8 mouse cellular contexts compared by ENCODE assay signal in genomic region chr9:57643856-57644180, GRCm38 (mm10). TPM values are rescaled to one million over a fixed set of nuclear protein-coding genes. Genes with fewer than 3 reads are reported as not detected.
DNase-seq lines count a peak whose midpoint lies in the region; ATAC-seq and TF ChIP-seq lines count a peak whose summit lies in the region.

No protein-coding gene starts in this region.

- H3K4me1 ChIP-seq in ES-E14 (ENCODE audit: control insufficient read depth in 2 of 2, insufficient read depth in 2 of 2, low read length in 2 of 2, poor library complexity in 1 of 2), result peaks cover 2 to 28% of the 10 kb centered on the region in 2 experiments; a peak in 2 of 4 replicates
- peaks cover 63% of the 10 kb centered on the region for H3K4me1 ChIP-seq in hindbrain, embryonic 13.5 days (replicated peaks)

- H3K36me3 ChIP-seq in ES-E14 (ENCODE audit: control insufficient read depth, insufficient read depth, low read length, poor library complexity, severe bottlenecking), result peaks cover 5% of the 10 kb centered on the region; the same call in 1 of the 2 replicates
- peaks cover 11% of the 10 kb centered on the region for H3K36me3 ChIP-seq in hindbrain, embryonic 13.5 days
- peaks cover 3% of the 10 kb centered on the region; the same call in 1 of the 2 replicates for H3K36me3 ChIP-seq in splenic B cell, adult 2 months (ENCODE audit: control insufficient read depth, insufficient read depth, low read length, poor library complexity, severe bottlenecking)

- H3K4me2 ChIP-seq in hindbrain, embryonic 13.5 days, result peak overlapping the region; percentile 98

- H3K27ac ChIP-seq in ES-E14 (ENCODE audit: insufficient read depth, low read depth, low read length, poor library complexity, severe bottlenecking), result no peak overlapping the region
- H3K27ac ChIP-seq in hindbrain, embryonic 13.5 days, result 0 out of 2 replicates have a peak overlapping the region, but pooled peaks have one; percentile 30

- no peaks in the 10 kb centered on the region for H3K27me3 ChIP-seq in hindbrain, embryonic 13.5 days
- no peaks in the 10 kb centered on the region for H3K27me3 ChIP-seq in splenic B cell, adult 2 months (ENCODE audit: control insufficient read depth, insufficient read depth, low read length, poor library complexity, severe bottlenecking)

- in situ Hi-C loops in ES-E14 (cut with MboI; ENCODE audit: low sequenced_read_pairs in 2 of 2, unreplicated experiment in 2 of 2), result no loop called here

- ATAC-seq in common myeloid progenitor, adult 5-6 weeks (replicated peaks; ENCODE audit: low read depth, poor library complexity, severe bottlenecking), result peak; percentile 38
- ATAC-seq in hindbrain, embryonic 13.5 days (ENCODE audit: low FRiP score), result no peak

- peak overlapping the region; percentile 22; the same call in 1 of the 2 replicates for H3K9ac ChIP-seq in ES-E14 (ENCODE audit: insufficient read depth, low read depth, low read length, poor library complexity, severe bottlenecking)
- H3K9ac ChIP-seq in hindbrain, embryonic 13.5 days, result peak overlapping the region; percentile 99

- no peaks in the 10 kb centered on the region for H3K9me3 ChIP-seq in ES-E14 (ENCODE audit: control insufficient read depth, insufficient read depth, low read depth, low read length)
- no peaks in the 10 kb centered on the region for H3K9me3 ChIP-seq in hindbrain, embryonic 13.5 days

- H3K4me3 ChIP-seq in ES-E14 (ENCODE audit: insufficient read depth in 1 of 2, low read depth in 1 of 2, low read length in 2 of 2, poor library complexity in 1 of 2, severe bottlenecking in 1 of 2), result no peak overlapping the region
- H3K4me3 ChIP-seq in hindbrain, embryonic 13.5 days, result peak overlapping the region; percentile 96

- no peak for DNase-seq in ES-E14 (ENCODE audit: low read depth, low spot score)
- peak; percentile 18 for DNase-seq in lung, postnatal 14 days
- DNase-seq in splenic B cell, adult 2 months (ENCODE audit: low read depth, low spot score), result peak; percentile 42
- no peak for DNase-seq in right cerebral cortex, postnatal 10 days (ENCODE audit: low spot score in 2 of 2)
- DNase-seq in layer of hippocampus, adult 18-20 months (ENCODE audit: low spot score in 2 of 2), result no peak
- no peak for DNase-seq in cerebellum, postnatal 4 days (ENCODE audit: low spot score in 2 of 2)

- 63% methylated on average over 7 of the region's 7 CpGs for WGBS in hindbrain, embryonic 13.5 days

TF ChIP-seq in ES-E14, 5 proteins besides CTCF, POLR2A, EP300 and RAD21:
- TF ChIP-seq MAFK (IDR thresholded peaks at IDR 0.05; ENCODE audit: insufficient read depth, low read depth, low read length) (no peak), ZNF384 (IDR thresholded peaks at IDR 0.05; ENCODE audit: low read depth, low read length) (no peak), HCFC1 (IDR thresholded peaks at IDR 0.05; ENCODE audit: borderline replicate concordance, insufficient read depth, low read length) (no peak), ZC3H11A (IDR thresholded peaks at IDR 0.05; ENCODE audit: borderline replicate concordance, low read depth, low read length) (no peak), CHD2 (IDR thresholded peaks at IDR 0.05; ENCODE audit: low read depth, low read length) (no peak)
TF ChIP-seq in ES-E14: peak in this region for 0.

RNA-seq across cellular contexts. Expression of gene Csk, which starts 9.6 kb away (rescaled TPM):
- 27.1 and 32.2 TPM in 2 replicates for total RNA-seq in ES-E14 (2012; rRNA removed)
- total RNA-seq in common myeloid progenitor, adult 5-6 weeks (2017), result 134 and 190 TPM in 2 replicates
- 43.6 and 45.0 TPM in 2 replicates for polyA plus RNA-seq in hindbrain, embryonic 13.5 days (2015; fragmentation: Nextera tagmentation; extraction: Ambion mirVana)
- total RNA-seq in layer of hippocampus, adult 18-20 months (2021), result 10 to 100 TPM; 36.4 to 37.1 TPM

RNA-seq across cellular contexts. Expression of gene Lman1l, which starts 23.2 kb away (rescaled TPM):
- 0.22 TPM in 1 of 2 replicates, not detected in the other for total RNA-seq in ES-E14 (2012; rRNA removed)
- not detected in 2 replicates for total RNA-seq in common myeloid progenitor, adult 5-6 weeks (2017)
- not detected in 2 replicates for polyA plus RNA-seq in hindbrain, embryonic 13.5 days (2015; fragmentation: Nextera tagmentation; extraction: Ambion mirVana)
- not detected for total RNA-seq in layer of hippocampus, adult 18-20 months (2021)

RNA-seq across cellular contexts. Expression of gene Cplx3, which starts 37.7 kb away (rescaled TPM):
- not detected in 2 replicates for total RNA-seq in ES-E14 (2012; rRNA removed)
- total RNA-seq in common myeloid progenitor, adult 5-6 weeks (2017), result not detected in 2 replicates
- 0.21 and 0.48 TPM in 2 replicates for polyA plus RNA-seq in hindbrain, embryonic 13.5 days (2015; fragmentation: Nextera tagmentation; extraction: Ambion mirVana)
- 1 to 10 TPM; 1.9 to 4.7 TPM for total RNA-seq in layer of hippocampus, adult 18-20 months (2021)

RNA-seq across cellular contexts. Expression of gene Cyp1a2, which starts 39.7 kb away (rescaled TPM):
- 0.67 and 0.69 TPM in 2 replicates for total RNA-seq in ES-E14 (2012; rRNA removed)
- not detected in 2 replicates for total RNA-seq in common myeloid progenitor, adult 5-6 weeks (2017)
- polyA plus RNA-seq in hindbrain, embryonic 13.5 days (2015; fragmentation: Nextera tagmentation; extraction: Ambion mirVana), result not detected in 2 replicates
- total RNA-seq in layer of hippocampus, adult 18-20 months (2021), result not detected

RNA-seq across cellular contexts. Expression of gene Cyp1a1, which starts 43.9 kb away (rescaled TPM):
- total RNA-seq in ES-E14 (2012; rRNA removed), result 0.74 and 1.0 TPM in 2 replicates
- 0.50 TPM in 1 of 2 replicates, not detected in the other for total RNA-seq in common myeloid progenitor, adult 5-6 weeks (2017)
- 0.09 and 0.12 TPM in 2 replicates for polyA plus RNA-seq in hindbrain, embryonic 13.5 days (2015; fragmentation: Nextera tagmentation; extraction: Ambion mirVana)
- total RNA-seq in layer of hippocampus, adult 18-20 months (2021), result under 1 TPM; 0.12 to 0.13 TPM

Comparison
In these comparisons a context has a peak if more than half of its experiments do, and no peak if none do; other contexts are left out.
1. DNase-seq: peak in lung, postnatal 14 days (single experiment) and splenic B cell, adult 2 months (single experiment); none in ES-E14 (single experiment), right cerebral cortex, postnatal 10 days (0 of 2), layer of hippocampus, adult 18-20 months (0 of 2) and cerebellum, postnatal 4 days (0 of 2).